Mouse (Mus musculus): ENCODE measurements around the gene Dusp23.

GRCm38 (mm10) chr1:172653900-172654299, 21.1 kb upstream of the Dusp23 start:
- no peak for TF ChIP-seq CTCF (IDR thresholded peaks at IDR 0.05)
- TF ChIP-seq EP300 (IDR thresholded peaks at IDR 0.05): no peak
